Mouse (Mus musculus) monocyte, adult 5-6 weeks (primary cell): ENCODE measurements around the gene Sgsh. TPM values are rescaled to one million over a fixed set of nuclear protein-coding genes. Genes with fewer than 3 reads are reported as not detected.

Source experiments
- ATAC-seq: fragments of 153-309, 156-312 bp; replicated peaks from 2 replicates; pipeline ENCODE4 v1.8.0; 2017; ENCODE audit warnings: mild to moderate bottlenecking; ENCODE audit not compliant: low TSS enrichment, insufficient number of reproducible peaks, severe bottlenecking, poor library complexity, low FRiP score
- total RNA-seq: library from RNA; stranded (forward); fragments of 200-1000, 200-491, 200-594 nt; gene quantifications from 3 replicates; pipeline ENCODE4 v1.2.3, GENCODE M21; 2017

The Sgsh gene
- total RNA-seq, 1 experiment from 2014 or later, result 15.0 TPM

GRCm38 (mm10) chr11:119322521-119322920, 32.8 kb downstream of the Sgsh start:
- no peak for ATAC-seq

GRCm38 (mm10) chr11:119316720-119317119, 38.6 kb downstream of the Sgsh start:
- no peak for ATAC-seq

GRCm38 (mm10) chr11:119314252-119314936, 40.9 kb downstream of the Sgsh start:
- ATAC-seq, result no peak

GRCm38 (mm10) chr11:119310621-119311020, 44.7 kb downstream of the Sgsh start:
- no peak for ATAC-seq

GRCm38 (mm10) chr11:119307916-119308315, 47.4 kb downstream of the Sgsh start:
- ATAC-seq, result no peak

DNA sequence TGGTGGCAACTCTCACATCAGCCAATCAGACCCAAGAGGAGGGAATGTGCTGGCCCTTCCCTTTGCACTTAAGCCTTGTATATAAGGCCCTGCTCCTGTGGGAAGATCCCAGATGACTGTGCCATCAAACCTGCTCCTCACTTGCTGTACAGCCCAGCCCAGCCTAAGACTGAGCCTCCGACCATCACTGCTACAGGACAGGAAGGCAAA, 47.8 kb downstream of the Sgsh start, which contains the start of gene Card14:
Card14 (plus strand) TSS at position 111 of the 210 bp plus-strand sequence.
- ATAC-seq, result no peak

- ATAC-seq, result no peak
Measured at GRCm38 (mm10) chr11:119306762-119307657, 48.3 kb downstream of the Sgsh start.

DNA sequence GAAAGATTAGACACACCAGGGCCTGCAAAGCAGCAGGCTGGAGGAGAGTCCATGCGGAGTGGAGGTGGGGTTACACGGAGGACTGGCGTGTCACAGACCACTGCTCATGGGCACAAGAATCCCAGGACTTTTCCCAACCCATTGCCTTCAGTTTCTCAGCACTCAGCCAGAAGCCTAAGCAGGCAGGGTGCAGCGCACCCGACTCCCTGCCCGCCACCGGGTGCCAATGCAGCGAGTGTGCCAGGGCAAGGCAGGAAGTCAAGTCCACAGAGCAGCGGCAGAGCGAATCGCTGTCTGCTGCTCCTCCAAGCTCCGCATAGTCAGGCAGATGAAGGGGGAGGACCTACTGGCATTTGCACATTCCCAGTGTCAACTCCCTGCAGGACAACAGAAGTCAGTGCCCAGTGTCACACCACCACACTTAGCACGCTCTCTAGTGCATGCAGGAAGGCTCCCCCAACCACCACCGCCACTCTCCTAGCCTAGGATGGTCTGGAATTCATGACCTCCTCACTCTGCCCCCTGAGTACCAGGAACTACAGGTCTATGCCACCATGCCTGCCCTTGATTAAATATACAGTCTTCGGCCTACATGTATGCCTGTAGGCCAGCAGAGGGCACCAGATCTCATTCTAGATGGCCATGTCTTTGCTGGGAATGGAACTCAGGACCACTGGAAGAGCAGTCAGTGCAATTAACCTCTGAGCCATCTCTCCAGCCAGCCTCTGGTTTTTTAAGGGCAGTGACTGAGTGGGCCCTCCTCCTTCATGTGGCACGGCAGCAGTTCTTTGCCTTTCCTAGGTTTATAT, 50.2 kb downstream of the Sgsh start:
- ATAC-seq, result 0 out of 2 replicates have a peak, but pooled peaks have one; percentile 46

- ATAC-seq, result no peak
Measured at GRCm38 (mm10) chr11:119300986-119301385, 54.4 kb downstream of the Sgsh start.

DNA sequence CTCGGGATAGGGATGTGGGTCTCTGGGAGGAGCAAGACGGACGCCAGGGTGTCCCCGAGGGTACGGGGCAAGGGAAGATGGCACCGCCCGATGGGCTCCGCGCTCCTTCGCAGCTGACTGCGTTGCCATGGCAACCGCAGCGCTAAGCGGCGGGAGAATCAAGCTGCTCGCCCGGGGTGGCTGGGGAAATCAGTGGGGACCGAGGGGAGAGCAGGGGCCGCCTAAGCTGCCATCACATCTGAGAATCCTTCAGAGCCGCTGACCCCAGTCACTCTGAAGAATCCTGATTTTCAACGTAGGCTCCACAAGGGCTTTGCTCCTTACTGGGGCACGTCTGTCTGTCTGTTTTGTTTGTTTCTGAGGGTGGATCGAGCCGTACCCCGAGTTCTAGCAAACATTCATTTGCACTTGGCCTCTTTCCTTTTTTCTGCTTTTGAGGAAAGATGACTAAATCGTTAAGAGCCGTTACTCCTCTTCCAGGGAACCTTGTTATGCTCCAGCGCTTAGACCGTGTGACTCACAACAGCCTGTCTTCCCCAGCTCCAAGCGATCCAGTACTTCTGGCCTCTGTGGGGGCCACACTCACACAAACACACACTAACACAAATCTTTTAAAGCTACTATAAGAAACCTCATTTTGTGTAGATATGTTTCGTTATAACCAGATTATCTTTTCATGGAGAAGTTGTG, 54.9 kb downstream of the Sgsh start:
- no peak for ATAC-seq

DNA sequence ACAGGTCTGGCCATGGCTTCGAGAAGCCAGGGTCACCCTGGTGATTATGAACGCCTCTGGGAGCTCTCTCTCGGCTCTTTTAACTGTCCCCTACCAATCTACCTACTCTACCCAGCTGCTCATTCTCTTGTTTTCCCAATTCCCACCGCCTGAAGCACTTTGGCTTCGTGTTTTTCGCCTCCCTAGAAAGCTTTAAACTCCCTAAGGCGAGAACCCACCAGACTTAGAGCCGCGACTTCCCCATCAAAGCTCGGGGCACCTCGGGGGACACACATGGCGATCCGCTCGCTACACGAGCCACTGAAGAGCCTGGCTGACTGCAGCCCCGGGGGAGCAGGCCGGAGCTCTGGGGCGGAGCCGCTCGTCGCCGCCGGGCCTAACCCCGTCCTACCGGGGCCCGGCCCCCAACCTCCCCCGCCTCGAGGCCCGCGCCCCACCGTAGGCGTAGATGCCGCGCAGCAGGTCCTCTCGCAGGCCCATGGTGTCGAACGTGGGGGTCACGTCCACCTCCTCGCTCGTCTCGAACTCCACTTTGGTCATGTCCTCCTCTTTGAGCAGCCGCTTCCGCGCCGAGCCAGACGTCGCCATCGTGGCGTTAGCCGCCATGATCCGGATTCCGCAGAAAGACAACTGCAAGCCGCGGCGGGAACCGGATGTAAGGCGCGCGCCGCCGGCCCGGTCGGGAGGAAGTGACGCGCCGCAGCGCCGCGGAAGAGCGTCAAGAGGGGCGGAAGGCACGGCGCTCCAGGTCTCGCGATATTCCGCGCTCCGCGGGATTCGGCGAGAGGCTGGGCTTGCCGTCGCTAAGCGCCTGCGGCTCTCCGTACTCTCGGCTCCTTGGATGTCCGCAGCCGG, 55.7 kb downstream of the Sgsh start, which contains the start of gene Eif4a3:
Eif4a3 (minus strand) TSS at position 699 of the 855 bp plus-strand sequence.
- peak; percentile 82 for ATAC-seq

DNA sequence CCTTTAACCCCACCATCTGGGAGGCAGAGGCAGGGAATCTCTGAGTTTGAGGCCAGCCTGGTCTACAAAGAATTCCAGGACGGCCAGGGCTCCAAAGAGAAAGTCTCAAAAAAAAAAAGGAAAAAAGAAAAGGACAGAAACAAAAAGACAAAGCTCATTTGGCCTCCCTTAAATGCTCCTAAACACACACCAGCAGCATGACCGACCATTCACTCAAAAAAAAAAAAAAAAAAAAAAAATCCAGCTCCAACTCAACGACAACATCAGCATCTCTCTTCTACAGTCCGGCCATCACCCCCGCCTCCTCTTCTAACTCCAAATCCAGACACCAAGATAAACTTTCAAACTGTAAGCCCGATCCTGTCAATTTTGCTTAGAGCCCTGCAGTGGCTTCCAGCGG, 56.4 kb downstream of the Sgsh start:
- no peak for ATAC-seq

GRCm38 (mm10) chr11:119297996-119298395, 57.3 kb downstream of the Sgsh start:
- no peak for ATAC-seq

Other genes with a start within 250 kb of the Sgsh start
- 0.21 to 0.86 TPM (median 0.49 TPM) in 3 replicates for gene Tbc1d16, start 127.0 kb downstream of the Sgsh start, total RNA-seq
- gene Ccdc40, start 127.0 kb downstream of the Sgsh start, total RNA-seq, result 0.96 to 2.3 TPM (median 1.8 TPM) in 3 replicates
- 8.7 to 20.4 TPM (median 12.8 TPM) in 3 replicates for gene Gaa, start 87.6 kb downstream of the Sgsh start, total RNA-seq
- gene Eif4a3, start 55.4 kb downstream of the Sgsh start, total RNA-seq, result 130 to 164 TPM (median 159 TPM) in 3 replicates
- gene Card14, start 47.8 kb downstream of the Sgsh start, total RNA-seq, result 0.19 TPM in 1 of 3 replicates, not detected in the others
- gene Slc26a11, start within 50 bp of the Sgsh start, total RNA-seq, result 8.4 to 16.4 TPM (median 13.5 TPM) in 3 replicates
- gene Rnf213, start 37.6 kb upstream of the Sgsh start, total RNA-seq, result 58.5 to 104 TPM (median 67.5 TPM) in 3 replicates
- 4.1 to 11.0 TPM (median 7.6 TPM) in 3 replicates for gene Endov, start 135.8 kb upstream of the Sgsh start, total RNA-seq
- gene Nptx1, start 192.2 kb upstream of the Sgsh start, total RNA-seq, result 0.29 TPM in 1 of 3 replicates, not detected in the others
- 13.5 to 38.4 TPM (median 15.3 TPM) in 3 replicates for gene Rptor, start 247.4 kb upstream of the Sgsh start, total RNA-seq